Mouse (Mus musculus) heart, embryonic 14.5 days (tissue): ENCODE data around the gene Tas2r134. TPM values are rescaled to one million over a fixed set of nuclear protein-coding genes. Genes with fewer than 3 reads are reported as not detected.

Experiments
- ATAC-seq: fragments of 200-750 bp; cut with Nextera tagmentation; 2 replicates; pipeline ENCODE4 v1.8.0; 2017; ENCODE audit warnings: low read depth, moderate TSS enrichment; ENCODE audit not compliant: insufficient number of reproducible peaks, insufficient read depth, low FRiP score
- H3K27ac ChIP-seq, 2 experiments: fragments of 200-500 bp in 1 of 2; fragments of 300-500 bp in 1 of 2; sonication (generic) in 1 of 2; replicated peaks in 1 of 2; 2 replicates each; pipeline ENCODE4 v1.5.1; 2012 to 2014; ENCODE audit warnings: low read depth in 2 of 2, low read length in 2 of 2, control low read depth in 1 of 2, mild to moderate bottlenecking in 1 of 2, mixed read lengths in 1 of 2; ENCODE audit not compliant: control insufficient read depth in 1 of 2, insufficient read depth in 1 of 2
- H3K27me3 ChIP-seq: fragments of 300-500 bp; sonication (generic); 2 replicates; pipeline ENCODE4 v1.6.1; 2014; ENCODE audit warnings: mild to moderate bottlenecking, low read length, control low read depth; ENCODE audit not compliant: control insufficient read depth, insufficient read depth
- H3K36me3 ChIP-seq: fragments of 300-500 bp; sonication (generic); 2 replicates; pipeline ENCODE4 v1.6.1; 2014; ENCODE audit warnings: mild to moderate bottlenecking, control low read depth, low read length, mixed read lengths; ENCODE audit not compliant: control insufficient read depth, insufficient read depth
- H3K4me1 ChIP-seq, 2 experiments: fragments of 200-500 bp in 1 of 2; fragments of 300-500 bp in 1 of 2; sonication (generic) in 1 of 2; 2 replicates each; pipeline ENCODE4 v1.6.1; 2012 to 2014; ENCODE audit warnings: low read length in 2 of 2, control low read depth in 1 of 2, mixed read lengths in 1 of 2; ENCODE audit not compliant: control insufficient read depth in 2 of 2, insufficient read depth in 2 of 2
- H3K4me2 ChIP-seq: fragments of 300-500 bp; sonication (generic); 2 replicates; pipeline ENCODE4 v1.6.1; 2014; ENCODE audit warnings: mild to moderate bottlenecking, low read length
- H3K4me3 ChIP-seq, 2 experiments: fragments of 200-500 bp in 1 of 2; fragments of 300-500 bp in 1 of 2; sonication (generic) in 1 of 2; 2 replicates each; pipeline ENCODE4 v1.5.1; 2012 to 2014; ENCODE audit warnings: low read length in 2 of 2, mild to moderate bottlenecking in 2 of 2, control low read depth in 1 of 2, low read depth in 1 of 2, moderate library complexity in 1 of 2; ENCODE audit not compliant: control insufficient read depth in 1 of 2, insufficient read depth in 1 of 2
- H3K9ac ChIP-seq: fragments of 300-500 bp; sonication (generic); 2 replicates; pipeline ENCODE4 v1.6.1; 2014; ENCODE audit warnings: mild to moderate bottlenecking, low read length
- H3K9me3 ChIP-seq: fragments of 300-500 bp; sonication (generic); 2 replicates; pipeline ENCODE4 v1.6.1; 2016; ENCODE audit warnings: low read length, control low read depth; ENCODE audit not compliant: control insufficient read depth
- WGBS: fragments of 180-500 bp; shearing (Covaris S2); extraction: QIAGEN DNeasy Blood & Tissue Kit; methylation state at CpG from one replicate; pipeline ENCODE4 v1.1.7; 2014; 5-methylcytosine and 5-hydroxymethylcytosine counted together
- polyA plus RNA-seq: library from polyadenylated mRNA; unstranded; fragments of >200 nt; fragmentation: Nextera tagmentation; extraction: Ambion mirVana; gene quantifications from 2 replicates; pipeline ENCODE4 v1.2.1, GENCODE M21; 2014

The Tas2r134 gene
- polyA plus RNA-seq, 1 experiment from 2014 or later: not detected

DNA sequence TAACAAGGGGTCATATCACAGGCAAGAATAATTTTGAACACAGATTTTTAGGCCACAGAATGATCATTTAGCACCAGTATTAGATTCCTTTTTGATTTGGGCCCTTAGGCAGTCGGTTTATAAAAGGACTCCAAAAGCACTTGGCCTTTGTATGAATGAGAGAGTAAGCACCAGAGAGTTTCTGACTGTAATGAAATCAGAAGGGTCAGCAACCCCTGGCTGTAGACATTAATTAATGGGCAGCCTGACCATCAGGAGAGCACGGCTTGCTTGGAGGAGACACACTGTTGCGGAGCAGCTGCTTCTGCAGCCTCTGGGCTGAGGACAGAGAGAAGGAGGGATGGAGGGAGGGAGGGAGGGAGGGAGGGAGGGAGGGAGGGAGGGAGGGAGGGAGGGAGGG, 30.4 kb downstream of the Tas2r134 start:
- Histone ChIP-seq H3K9ac (no peak overlapping the region), H3K4me2 (no peak overlapping the region), H3K4me3 (no peak overlapping the region), H3K27ac (no peak overlapping the region), H3K4me1 (no peaks in the 10 kb centered on the region; a peak in 1 of 4 replicates), H3K36me3 (no peaks in the 10 kb centered on the region), H3K27me3 (no peaks in the 10 kb centered on the region), H3K9me3 (no peaks in the 10 kb centered on the region)
- ATAC-seq: no peak
- WGBS: 68% methylated on average over 3 of the region's 3 CpGs

DNA sequence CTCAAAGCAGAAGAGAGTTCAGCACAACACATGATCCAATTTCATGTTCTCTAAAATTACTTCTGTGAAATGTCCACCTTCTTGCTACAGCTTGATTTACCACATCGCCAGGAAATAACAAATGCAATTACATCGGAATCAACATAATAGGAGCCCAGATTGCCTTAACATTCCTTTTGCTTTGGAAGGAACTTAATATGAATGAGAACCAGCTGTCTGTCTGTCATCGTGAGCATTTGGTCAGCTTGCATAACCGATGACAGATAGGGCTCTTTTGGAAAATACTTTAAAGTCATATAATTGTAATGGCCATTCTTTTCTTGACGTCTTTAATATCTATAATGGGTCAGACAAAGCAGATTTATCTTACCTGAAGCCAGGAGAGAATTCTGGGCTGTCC, 31.0 kb downstream of the Tas2r134 start:
- H3K27me3 ChIP-seq: no peaks in the 10 kb centered on the region
- H3K9ac ChIP-seq: no peak overlapping the region
- ATAC-seq: no peak
- H3K4me2 ChIP-seq: no peak overlapping the region
- H3K36me3 ChIP-seq: no peaks in the 10 kb centered on the region
- no peak overlapping the region for H3K27ac ChIP-seq
- H3K4me1 ChIP-seq: no peaks in the 10 kb centered on the region; a peak in 1 of 4 replicates
- no peak overlapping the region for H3K4me3 ChIP-seq
- WGBS: 74% methylated on average over 5 of the region's 5 CpGs
- H3K9me3 ChIP-seq: no peaks in the 10 kb centered on the region

DNA sequence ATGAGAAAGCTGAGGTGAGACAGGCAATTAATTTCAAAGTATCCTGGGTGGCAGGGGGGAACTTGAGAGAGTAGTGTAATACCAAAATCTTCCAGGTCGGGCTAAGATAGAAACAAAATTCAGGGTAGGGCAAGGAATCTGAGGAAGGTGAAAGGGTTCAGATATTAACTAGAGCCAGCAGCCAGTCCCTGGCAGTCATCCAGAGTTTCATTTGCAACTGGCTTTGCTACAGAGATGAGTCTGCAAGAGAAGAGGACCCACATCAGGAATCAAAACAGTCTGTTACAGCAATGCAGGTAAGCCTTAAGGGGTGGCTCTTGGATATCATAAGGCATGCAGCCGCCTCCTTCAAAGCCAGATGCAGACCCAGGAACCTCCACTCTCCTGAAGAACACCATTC, 47.0 kb downstream of the Tas2r134 start:
- Histone ChIP-seq H3K27ac (no peak overlapping the region), H3K4me2 (no peak overlapping the region), H3K9ac (no peak overlapping the region), H3K36me3 (no peaks in the 10 kb centered on the region), H3K9me3 (no peaks in the 10 kb centered on the region), H3K4me3 (no peak overlapping the region), H3K27me3 (no peaks in the 10 kb centered on the region), H3K4me1 (no peaks in the 10 kb centered on the region)
- ATAC-seq: no peak
- 54% methylated on average over 2 of the region's 2 CpGs for WGBS
